Mouse (Mus musculus) heart, adult 8-10 months (tissue): ENCODE measurements around the gene Styx. TPM values are rescaled to one million over a fixed set of nuclear protein-coding genes. Genes with fewer than 3 reads are reported as not detected.
"Not testable (repeated sequence)": the region's sequence is repeated elsewhere in the genome, so short reads cannot be mapped to it uniquely, and the experiment has no call there.

Experiments
- DNase-seq: peaks from one replicate; pipeline ENCODE4 v3.0.0; 2022; ENCODE audit warnings: low spot score
- total RNA-seq, 4 experiments: library from RNA; stranded (reverse); gene quantifications; 2 replicates each; pipeline ENCODE4 v1.2.4; 2022

Gene Styx
- total RNA-seq, 4 experiments from 2014 or later = 19.9 to 32.3 (median 29.2) TPM

DNA sequence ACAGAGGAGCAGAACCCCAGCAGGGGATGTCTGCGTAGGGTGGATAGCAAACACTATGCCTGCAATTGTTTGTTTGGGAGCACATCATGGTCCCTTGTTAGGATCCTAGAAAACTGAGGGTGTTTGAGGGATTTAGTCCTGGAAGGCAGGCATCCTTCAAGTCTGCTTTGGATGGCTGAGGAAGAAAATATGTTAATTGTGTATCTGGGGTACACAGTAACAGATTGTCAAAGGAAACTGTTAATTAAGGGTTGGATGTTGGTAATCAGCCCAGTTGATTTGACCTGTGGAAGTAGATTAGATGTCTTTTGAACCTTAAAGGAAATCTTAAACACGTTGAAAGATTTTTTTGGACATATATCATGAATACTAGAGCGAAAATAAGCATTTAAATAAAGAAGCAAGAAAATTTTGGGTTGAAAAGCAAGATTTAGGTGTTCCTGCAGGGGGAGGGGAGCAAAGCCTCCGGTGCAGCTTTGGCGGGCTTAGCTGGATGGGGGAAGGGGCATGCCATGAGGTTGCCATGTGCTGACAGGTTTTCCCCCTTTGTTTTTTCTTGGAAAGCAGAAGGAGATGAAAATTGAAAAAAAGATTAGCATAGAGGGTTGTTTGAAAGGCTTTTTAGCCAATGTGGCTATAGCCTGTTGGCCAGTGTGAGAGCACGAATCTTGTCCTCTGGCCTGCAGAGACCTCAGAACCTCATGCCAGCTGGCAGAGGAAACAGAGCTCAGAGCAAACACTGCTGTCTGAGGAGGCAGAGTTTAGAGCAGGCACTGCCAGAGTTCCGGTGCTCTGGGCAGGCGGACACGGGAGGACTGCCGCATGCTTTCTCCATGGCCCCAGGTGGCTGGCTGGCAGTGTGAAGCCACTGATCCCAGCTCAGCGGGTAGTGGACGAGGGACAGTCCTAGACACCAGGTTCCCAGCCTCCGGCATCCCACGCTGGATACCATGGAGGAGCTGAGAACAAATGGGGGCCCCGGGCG lies 13.6 kb downstream of the Styx start:
- DNase-seq = peak; percentile 45

DNA sequence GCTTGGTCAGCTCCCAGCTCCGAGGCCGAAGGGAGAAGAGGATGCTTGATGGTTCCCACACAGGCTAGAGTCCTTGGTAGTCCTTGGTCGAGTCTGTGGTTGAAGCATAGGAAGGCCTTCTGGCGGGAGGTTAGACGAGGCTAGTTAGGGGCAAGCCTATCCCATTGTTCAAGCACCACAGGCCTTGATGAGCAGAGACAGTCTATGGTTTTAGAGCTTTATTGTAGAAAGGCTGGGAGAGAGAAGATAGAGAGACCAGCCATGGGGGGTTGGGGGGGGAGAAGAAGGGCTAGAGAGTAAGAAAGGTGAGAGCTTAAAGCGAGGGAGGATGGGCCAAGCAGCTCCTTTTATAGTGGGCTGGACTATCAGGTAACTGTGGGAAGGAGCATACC lies 14.3 kb downstream of the Styx start:
- DNase-seq = no peak

DNA sequence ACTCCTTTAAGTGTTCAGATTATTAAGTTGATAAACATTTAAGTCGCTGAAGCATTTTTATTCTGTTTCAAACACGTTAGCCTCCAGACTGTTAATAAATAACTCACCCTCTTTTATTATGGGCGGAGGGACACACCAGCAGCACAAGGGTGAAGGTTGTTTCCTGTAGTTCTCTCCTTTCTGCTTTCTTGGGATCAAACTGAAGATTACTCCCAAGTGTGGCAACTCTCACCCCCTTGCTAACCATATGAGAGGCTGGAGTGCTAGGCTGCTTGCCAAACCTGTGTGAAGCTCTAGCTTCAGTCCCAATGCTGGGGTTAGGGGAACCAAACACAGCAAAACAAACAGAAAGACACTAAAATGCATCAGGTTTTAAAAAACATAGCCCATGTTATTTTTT lies 27.9 kb downstream of the Styx start:
- DNase-seq = no peak

DNA sequence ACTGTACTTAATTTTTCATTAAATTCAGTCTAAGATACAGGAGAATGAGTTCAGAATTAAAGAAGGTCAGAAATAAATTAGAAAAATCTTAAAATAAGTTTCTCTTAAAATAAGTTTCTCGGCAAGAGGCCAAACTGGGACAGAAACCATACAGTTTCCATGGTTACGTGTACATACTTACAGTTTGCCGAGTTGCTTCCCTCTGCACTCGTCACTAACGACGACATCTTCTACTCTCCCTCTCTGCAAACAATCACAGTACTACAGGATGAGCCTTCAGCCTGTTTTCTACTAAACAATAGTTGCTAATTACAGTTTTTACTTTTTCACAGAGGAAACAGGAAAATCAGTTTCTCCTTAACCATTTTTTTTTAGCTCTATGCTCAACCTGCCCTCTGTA lies 29.9 kb downstream of the Styx start:
- DNase-seq = no peak

DNA sequence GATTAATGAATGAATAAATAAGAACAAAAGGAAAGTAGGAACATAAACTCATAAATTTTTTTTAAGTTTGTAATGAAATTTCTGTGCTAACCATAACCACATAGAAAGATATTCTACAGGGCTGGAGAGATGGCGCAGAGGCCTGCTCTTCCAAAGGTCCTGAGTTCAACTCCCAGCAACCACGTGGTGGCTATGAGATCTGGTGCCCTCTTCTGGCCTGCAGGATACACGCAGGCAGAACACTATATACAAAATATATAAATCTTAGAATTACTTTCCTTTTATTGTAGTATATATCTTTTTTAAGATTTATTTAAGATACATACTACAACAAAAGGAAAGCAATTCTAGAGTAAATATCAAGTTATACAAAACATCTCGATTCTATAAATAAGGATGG lies 32.0 kb downstream of the Styx start:
- DNase-seq = no peak

DNA sequence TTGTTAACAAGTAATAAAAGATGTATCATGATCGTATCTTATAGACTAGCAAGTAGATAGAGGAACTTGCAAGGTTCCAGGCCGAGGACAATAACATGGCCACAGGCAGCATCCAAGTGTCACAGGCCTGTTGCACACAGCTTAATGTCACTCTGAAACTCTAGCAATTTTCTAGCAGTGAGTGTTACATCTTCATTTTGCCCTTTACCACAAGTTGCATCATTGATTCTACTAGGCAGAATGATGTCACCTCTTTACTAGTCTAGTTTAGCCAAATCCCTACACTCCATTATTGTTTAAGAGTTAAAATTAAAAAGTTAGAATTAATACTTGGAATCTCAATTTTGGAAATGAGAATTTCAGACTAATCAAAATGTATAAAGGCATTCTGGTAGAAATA lies 34.7 kb downstream of the Styx start:
- DNase-seq = no peak

DNA sequence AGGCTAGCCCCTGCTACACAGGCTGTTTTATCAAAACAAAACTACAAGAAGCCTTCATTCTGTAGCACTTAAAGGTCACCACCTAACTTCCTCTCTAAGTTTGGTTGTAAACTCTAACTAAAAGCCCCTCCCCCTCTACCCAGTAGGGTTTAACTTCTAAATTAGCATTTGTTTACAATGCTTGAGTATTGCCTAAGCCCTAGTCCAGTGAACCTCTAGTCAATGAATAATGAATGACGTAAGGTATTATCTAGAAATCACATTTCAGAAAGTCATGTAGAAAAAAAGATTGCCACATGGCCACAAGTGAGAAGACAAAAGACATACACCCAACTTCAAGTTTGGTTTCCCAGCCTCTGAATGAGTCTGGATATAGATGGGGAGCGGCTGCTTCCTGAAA lies 36.6 kb downstream of the Styx start:
- no peak for DNase-seq

DNA sequence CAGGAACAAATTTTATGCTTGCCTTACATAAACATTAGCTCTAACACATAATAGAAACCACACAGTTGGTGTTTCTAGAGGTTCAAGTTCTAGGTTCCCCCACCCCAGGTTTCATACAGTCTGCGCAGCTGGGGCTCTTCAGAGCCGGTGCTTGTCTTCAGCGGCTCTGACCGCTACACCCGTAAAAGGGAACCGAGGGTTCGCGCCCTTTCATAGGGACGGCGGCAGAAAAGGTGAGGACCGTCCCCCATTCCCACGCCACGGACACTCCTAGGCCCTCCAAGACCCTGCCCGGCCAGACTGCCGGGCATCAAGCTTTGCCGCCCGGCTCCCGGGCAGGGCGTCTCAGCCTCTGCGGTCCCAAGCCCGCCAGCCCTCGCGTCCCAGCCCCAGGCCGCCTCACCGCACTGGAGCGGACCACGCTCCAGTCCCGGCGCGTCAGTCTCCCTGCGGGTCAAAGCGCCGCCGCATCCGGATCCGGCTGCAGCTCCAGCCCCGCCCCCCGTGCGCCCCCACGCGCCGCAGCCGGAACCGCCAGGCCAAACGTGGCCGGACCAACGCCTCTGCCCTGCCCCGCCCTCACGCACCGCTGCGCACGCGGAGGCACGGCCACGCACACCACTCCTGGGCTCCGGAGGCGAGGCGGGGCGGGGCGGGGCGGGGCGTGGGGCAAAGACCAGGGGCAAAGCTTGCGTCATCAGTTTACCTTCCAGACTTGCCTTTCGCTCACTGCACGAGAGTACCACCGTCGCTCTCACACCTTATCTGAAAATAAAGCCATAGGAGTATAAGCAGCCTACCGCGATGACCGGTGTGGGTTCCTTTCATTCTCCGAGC lies 37.7 kb downstream of the Styx start:
- DNase-seq = peak; percentile 79

DNA sequence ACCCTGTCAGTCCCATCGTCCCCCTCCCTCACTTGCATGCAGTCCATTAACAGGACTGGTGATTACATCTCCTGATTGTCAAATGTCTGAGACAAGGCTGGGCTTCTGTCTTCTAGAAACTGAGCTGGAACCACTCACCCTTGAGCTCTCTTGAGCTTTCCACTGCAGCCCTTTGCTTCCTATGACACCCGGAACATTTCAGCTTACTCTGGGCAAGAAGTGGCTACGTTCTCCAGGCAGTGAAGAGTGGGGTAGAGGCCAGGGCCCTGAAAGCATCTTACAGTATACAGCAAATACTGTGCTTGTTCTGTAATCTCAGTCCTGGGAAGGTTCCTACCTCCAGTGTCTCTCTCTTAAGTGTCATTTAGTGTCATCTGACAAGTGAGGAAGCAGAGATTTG lies 38.3 kb downstream of the Styx start:
- DNase-seq = no peak

DNA sequence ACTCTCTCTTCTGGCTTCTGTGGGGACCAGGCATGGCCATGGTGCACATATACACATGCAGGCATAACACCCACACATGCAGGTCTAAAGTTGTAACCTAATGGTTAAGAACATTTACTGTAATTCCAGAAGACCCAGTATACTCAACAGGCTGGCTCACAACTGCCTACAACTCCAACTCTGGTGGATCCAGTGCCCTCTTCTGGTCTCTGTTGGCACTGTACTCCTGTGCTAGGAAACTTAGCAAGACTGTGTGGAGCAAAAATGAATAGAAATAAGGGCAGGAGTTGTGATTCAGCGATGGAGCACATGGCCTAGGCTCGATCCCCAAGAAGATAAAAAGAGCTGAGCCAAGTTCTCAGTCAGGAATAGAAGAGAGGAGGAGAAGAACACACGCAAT lies 48.9 kb downstream of the Styx start:
- no peak for DNase-seq

DNA sequence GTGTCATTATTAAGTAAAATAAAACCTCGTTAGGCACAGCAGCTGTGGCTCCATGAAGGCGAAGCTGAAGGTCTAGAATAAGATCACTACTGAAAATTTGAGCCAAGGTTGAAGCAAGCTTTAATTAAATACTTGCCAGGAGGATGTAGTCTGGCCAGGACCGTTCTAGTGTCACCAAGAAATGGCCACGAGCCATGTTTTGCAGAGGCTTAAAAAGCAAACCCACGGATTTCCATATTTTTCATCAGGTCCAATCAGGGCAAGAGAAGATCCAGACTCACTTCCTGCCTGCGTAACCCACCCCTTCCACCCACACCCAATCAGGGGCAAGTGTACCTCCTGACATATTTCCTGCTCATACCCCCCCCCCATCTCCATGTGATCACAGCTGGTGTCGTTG lies 52.8 kb downstream of the Styx start:
- DNase-seq = no peak

DNA sequence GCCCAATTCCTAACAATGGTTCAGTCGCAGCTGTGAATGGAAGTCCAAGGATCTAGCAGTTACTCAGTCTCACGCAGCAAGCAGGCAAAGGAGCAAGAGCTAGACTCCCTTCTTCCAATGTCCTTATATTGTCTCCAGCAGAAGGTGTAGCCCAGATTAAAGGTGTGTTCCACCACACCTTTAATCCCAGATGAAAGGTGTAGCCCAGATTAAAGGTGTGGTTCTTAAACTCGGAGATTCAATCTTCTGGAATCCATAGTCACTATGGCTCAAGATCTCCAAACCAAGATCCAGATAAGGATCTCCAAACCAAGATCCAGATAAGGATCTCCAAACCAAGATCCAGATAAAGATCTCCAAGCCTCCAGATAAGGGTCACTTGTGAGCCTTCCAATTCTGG lies 53.9 kb downstream of the Styx start, which contains the start of gene Gnpnat1:
Gene Gnpnat1 (minus strand): TSS at position 101 of the 400 bp plus-strand sequence.
- DNase-seq = not testable (repeated sequence)

DNA sequence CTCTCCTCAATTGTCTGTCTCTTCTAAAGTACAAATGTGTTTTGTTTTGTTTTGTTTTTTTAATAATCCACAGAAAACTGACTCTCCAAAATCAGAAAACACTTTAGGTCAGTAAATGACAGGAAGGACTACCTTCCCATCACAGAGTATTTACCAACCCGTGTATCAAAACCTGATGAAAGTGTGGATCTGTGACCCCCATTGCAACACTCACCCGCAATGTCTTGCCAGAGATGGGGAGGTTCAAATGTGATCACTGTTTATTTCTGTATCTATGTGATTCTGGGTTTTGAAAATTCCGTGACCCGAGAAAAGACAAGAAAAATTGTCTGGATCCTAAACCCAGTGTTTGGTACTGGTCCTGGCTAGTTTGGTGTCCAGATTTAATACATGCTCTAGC lies 65.4 kb downstream of the Styx start:
- DNase-seq = no peak

DNA sequence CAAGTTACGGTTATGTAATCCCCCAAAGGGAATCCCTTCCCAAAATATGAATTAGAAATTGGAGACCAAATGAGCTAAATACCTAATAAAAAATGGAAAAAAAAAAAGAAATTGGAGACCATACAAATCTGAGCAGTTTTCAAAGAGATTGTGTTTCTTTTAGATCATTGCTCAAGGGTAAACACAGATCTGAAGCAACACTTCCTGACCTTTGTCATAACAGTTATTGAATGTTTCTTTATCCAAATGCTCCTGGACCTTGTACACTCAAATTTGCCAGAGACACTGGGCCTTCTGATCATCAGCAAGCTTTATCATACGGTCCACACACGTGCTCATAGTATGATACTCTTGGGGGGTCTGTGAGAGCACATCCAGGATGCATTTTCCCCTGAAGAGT lies 67.7 kb downstream of the Styx start:
- no peak for DNase-seq

DNA sequence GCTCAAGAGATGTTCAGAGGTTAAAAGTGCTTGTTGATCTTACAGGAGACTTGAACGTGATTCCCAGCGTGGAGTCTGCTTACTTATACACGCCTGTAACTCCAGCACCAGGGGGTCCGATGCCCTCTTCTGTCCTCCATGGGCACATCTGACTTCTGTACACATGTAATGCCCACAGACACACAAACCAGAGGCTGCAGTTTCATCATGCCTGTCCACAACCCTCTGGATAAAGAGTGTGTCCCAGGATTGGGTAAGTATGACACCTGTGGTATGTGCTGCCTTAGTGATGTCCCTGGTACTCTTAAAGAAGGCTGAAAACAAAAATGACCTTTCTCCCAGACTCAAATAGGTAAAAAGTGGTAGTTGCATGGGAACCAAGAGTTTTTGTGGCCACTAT lies 68.4 kb downstream of the Styx start:
- no peak for DNase-seq

DNA sequence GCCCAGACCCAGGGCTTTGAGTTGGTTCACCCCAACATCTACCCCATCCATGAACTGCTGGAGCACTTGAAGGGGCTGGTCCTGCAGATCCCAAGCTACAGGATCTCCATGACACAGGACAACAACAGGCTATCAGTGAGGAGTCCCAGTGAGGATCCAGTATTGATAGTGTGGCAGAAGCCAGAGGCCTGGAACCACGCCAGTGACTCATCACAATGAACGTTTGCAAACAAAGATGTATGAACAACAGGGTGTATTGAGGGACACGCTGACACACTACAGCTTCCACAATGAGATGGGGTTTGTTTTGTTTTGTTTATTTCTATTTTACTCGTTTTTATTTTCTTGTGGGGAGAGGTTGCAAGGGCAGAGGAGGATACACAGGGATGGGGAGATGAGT lies 71.5 kb downstream of the Styx start:
- no peak for DNase-seq

DNA sequence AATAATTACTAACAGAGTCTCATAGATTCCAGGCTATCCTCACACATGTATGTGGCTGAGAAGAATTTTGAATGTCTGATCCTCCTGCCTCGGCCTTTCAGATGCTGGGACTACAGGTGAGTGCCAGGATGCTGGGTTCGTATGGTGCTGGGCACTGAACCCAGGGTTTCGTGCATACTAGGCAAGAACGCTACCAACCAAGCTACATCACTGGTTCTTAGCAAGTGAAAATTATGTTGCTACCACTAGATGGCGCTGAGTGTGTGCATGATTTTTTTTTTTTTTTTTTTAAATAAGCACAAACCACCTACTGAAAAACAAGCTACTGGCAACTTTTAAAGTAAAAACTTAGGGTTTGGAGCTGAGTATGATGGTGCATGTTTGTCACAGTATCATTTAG lies 72.3 kb downstream of the Styx start:
- peak; percentile 63 for DNase-seq

DNA sequence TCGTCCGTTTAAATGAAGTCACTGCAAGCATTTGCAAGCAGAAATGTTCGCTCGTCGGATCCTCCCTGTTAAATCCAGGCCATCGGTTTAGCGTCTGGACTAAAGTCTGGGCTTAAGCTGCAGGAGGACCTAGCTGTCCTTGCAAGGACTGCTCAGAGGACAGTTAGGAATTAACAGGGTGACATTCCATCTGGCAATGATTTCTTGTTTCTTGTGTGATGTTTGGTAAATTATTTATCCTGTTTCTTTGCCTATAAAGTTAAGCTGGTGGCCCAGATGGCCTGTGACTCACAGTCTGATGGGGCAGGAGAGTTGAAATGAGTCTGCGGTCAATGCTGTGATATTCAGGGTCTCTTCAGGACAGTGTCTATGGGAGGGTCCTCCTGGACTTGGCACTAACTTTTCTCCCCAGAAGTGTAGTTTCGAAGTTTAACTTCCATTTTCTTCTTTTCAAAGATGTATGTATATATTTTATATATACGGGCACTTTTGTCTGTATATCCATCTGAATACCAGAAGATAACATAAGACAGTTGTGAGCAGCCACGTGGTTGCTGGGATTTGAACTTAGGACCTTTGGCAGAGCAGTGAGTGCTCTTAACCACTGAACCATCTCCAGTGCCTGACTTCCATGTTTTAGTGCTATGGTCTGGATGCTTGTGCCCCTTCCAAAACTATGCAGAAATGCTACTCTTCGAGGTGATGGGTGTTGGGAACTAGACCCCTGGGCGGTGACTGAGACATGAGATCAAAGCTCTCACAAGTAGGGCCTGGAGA lies 79.4 kb downstream of the Styx start:
- DNase-seq = no peak

DNA sequence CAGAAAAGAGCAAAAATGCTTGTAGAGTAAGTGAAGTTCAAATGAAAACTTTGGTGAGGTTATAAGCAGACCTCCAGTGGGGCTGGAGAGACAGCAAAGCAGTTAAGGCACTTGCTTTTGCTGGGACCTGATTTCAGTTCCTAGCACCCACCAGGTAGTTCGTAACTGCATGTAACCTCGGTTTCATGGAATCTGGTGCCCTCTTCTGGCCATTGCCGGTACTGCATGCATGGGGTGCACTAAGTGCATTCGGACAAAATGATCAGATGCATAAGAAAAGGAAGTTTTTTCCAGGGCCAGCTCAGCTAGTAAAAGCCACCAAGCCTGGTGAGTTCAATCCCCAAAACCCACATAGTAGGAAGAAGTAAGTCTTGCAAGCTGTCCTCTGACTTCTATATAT lies 81.1 kb downstream of the Styx start:
- DNase-seq = no peak

DNA sequence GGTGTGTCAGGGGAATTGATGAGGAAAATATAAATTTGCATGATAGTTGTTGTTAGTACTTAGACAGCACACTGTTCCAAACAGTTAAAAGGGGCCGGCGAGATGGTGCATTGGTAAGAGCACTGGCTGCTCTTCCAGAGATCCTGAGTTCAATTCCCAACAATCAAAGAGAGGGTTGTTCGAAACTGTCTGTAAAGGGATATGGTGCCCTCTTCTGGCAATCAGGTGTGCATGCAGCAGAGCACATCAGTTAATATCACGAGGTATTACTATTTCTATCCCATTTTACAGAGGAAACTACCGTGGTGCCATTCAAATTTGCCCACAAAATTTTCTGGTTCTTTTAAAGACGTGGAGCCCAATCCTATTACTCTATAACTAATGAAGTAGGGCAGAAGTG lies 83.3 kb downstream of the Styx start:
- no peak for DNase-seq

DNA sequence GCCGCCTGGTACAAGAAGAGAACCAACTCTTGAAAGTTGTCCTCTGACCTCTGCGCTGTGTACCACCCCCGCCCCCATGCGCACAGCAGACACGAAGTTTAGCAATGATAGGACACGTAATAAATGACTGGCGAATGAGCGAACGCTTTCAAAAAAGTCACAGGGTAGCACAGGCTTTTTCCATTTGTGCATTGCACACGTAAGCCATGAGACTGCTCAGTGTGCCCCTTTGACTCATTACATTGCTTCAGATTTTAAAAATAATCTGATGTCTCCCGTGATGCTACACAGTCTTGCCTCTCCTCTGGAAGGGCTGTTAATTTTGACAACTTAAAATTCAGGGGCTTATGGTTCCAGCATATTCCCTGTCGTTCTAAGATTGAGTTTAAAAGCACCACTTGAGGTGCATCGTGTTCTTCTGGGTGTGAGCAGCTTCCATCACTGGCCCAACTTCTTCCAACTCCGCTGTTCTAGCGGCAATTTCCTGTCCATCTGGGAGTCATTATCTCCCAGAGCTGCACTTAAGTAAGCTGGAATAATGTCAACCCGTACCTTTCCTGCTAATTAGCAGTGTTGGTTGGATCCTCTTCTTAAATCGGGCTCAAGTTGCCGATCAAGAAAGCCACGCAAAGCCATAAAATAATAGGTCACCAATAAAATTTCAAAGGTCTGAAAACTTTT lies 87.5 kb downstream of the Styx start:
- DNase-seq = no peak
